In the genomic region with DNA sequence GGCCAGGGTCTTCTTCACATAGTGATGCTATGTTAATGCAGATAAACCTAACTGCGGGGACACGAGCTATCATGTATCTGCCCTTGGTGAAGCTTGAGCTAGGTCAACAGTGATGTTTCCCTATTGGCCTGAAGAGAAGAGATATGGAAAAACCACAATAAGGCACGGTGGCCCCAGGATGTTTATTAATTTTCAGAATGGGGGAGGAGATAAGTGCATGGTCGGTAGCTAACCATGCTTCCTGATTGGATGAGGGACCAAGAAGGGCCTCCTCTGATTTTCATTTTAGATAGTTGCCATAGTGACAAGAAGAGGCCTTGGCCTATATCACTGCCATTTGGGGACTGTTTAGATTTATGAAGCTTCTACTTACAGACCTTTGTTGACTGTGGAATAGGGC, we compare ENCODE assay signal across 1 mouse cellular context.
TF ChIP-seq lines count a peak whose summit lies in the region.

No protein-coding gene starts in this region.

TF ChIP-seq in MEL, 35 proteins besides CTCF, POLR2A, EP300 and RAD21 (continued from another document):
- TF ChIP-seq RCOR1 (IDR thresholded peaks at IDR 0.05; ENCODE audit: low read depth, low read length): peak; percentile 45
- no peak for TF ChIP-seq MAZ (IDR thresholded peaks at IDR 0.05; ENCODE audit: low read depth, low read length)
- no peak for TF ChIP-seq BHLHE40 (IDR thresholded peaks at IDR 0.05; ENCODE audit: borderline replicate concordance, low read depth, low read length)
- TF ChIP-seq POLR2AphosphoS5 (IDR thresholded peaks at IDR 0.05; ENCODE audit: borderline replicate concordance, low read depth, low read length): no peak
- TF ChIP-seq TAL1 (IDR thresholded peaks at IDR 0.05; ENCODE audit: low read length): peak; percentile 57
- peak; percentile 99 for TF ChIP-seq GATA1 (IDR thresholded peaks at IDR 0.05; ENCODE audit: low read depth, low read length)
- no peak for TF ChIP-seq KAT2A (conservative IDR thresholded peaks at IDR 0.05; ENCODE audit: low read depth, low read length)
- no peak for TF ChIP-seq E2F4 (IDR thresholded peaks at IDR 0.05; ENCODE audit: borderline replicate concordance, low read depth, low read length)
- TF ChIP-seq ELF1 (IDR thresholded peaks at IDR 0.05; ENCODE audit: low read depth, low read length): no peak; the same call in 1 of the 2 replicates
- TF ChIP-seq SIN3A (IDR thresholded peaks at IDR 0.05; ENCODE audit: low read length): peak; percentile 86
- TF ChIP-seq ZMIZ1 (IDR thresholded peaks at IDR 0.05; ENCODE audit: low read depth, low read length): no peak
- TF ChIP-seq HCFC1 (IDR thresholded peaks at IDR 0.05; ENCODE audit: low read depth, low read length): no peak; the same call in 1 of the 2 replicates
- no peak for TF ChIP-seq ZKSCAN1 (IDR thresholded peaks at IDR 0.05; ENCODE audit: low read depth, low read length)
- no peak for TF ChIP-seq JUND (IDR thresholded peaks at IDR 0.05; ENCODE audit: low read depth, low read length)
- no peak for TF ChIP-seq NELFE (IDR thresholded peaks at IDR 0.05; ENCODE audit: low read depth, low read length)
- no peak for TF ChIP-seq USF2 (IDR thresholded peaks at IDR 0.05; ENCODE audit: borderline replicate concordance in 1 of 2, insufficient read depth in 1 of 2, low read depth in 1 of 2, low read length in 2 of 2)
- TF ChIP-seq CHD1 (IDR thresholded peaks at IDR 0.05; ENCODE audit: low read depth, low read length): no peak
- no peak for TF ChIP-seq ZC3H11A (IDR thresholded peaks at IDR 0.05; ENCODE audit: low read depth, low read length)
- 0 out of 2 replicates have a peak, but pooled peaks have one; percentile 31 for TF ChIP-seq MXI1 (IDR thresholded peaks at IDR 0.05; ENCODE audit: low read depth, low read length)
- TF ChIP-seq ZNF384 (IDR thresholded peaks at IDR 0.05; ENCODE audit: low read depth, low read length): no peak
- TF ChIP-seq MYB (IDR thresholded peaks at IDR 0.05; ENCODE audit: low read depth, low read length): no peak
- TF ChIP-seq MEF2A (IDR thresholded peaks at IDR 0.05; ENCODE audit: extremely low read depth, insufficient replicate concordance, low read depth, low read length, poor library complexity, severe bottlenecking): no peak
- TF ChIP-seq NRF1 (IDR thresholded peaks at IDR 0.05; ENCODE audit: insufficient read depth, low read depth, low read length, poor library complexity, severe bottlenecking): no peak
- TF ChIP-seq TCF12 (IDR thresholded peaks at IDR 0.05; ENCODE audit: low read depth, low read length): 0 out of 2 replicates have a peak, but pooled peaks have one; percentile 20
- peak; percentile 49; the same call in 1 of the 2 replicates for TF ChIP-seq MYC (IDR thresholded peaks at IDR 0.05; ENCODE audit: low read depth, low read length)
- TF ChIP-seq GABPA (IDR thresholded peaks at IDR 0.05; ENCODE audit: low read depth, low read length): no peak
